Mouse (Mus musculus): ENCODE data around the gene Commd1. TPM values are rescaled to one million over a fixed set of nuclear protein-coding genes. Genes with fewer than 3 reads are reported as not detected.

Commd1 gene
- total and polyA plus RNA-seq, 3 experiments: 102 to 113 TPM; not detected in 1

GRCm38 (mm10) chr11:22972746-22973526 is 9.2 kb downstream of the Commd1 start:
- peak overlapping the region; percentile 71 for H3K9ac ChIP-seq (ENCODE audit: control insufficient read depth, low read depth, low read length, poor library complexity, severe bottlenecking)
- H3K27me3 ChIP-seq (ENCODE audit: control insufficient read depth in 1 of 2, insufficient read depth in 2 of 2, low read length in 2 of 2): no peaks in the 10 kb centered on the region
- peaks cover 0 to 25% of the 10 kb centered on the region in 2 experiments; a peak in 3 of 4 replicates for H3K36me3 ChIP-seq (ENCODE audit: control insufficient read depth in 1 of 2, insufficient read depth in 2 of 2, low read length in 2 of 2)
- H3K79me2 ChIP-seq (ENCODE audit: control insufficient read depth, insufficient read depth, low read length, poor library complexity): peaks cover 50% of the 10 kb centered on the region
- H3K9me3 ChIP-seq (replicated peaks; ENCODE audit: insufficient read depth, low read length): no peaks in the 10 kb centered on the region
- peaks cover 0 to 13% of the 10 kb centered on the region in 2 experiments; a peak in 2 of 4 replicates for H3K4me1 ChIP-seq (ENCODE audit: control insufficient read depth in 1 of 2, insufficient read depth in 2 of 2, low read length in 2 of 2)
- peak overlapping the region; percentile 94 for H3K27ac ChIP-seq (ENCODE audit: control insufficient read depth, low read depth, low read length)
- H3K4me3 ChIP-seq (ENCODE audit: control insufficient read depth in 1 of 2, insufficient read depth in 1 of 2, low read depth in 2 of 2, low read length in 2 of 2): peak overlapping the region; percentile 74 to 77
- DNase-seq (ENCODE audit: low read depth, low spot score): peak; percentile 95
- peak; percentile 67 for TF ChIP-seq MXI1 (IDR thresholded peaks at IDR 0.05; ENCODE audit: low read depth, low read length)
- TF ChIP-seq MAZ (IDR thresholded peaks at IDR 0.05; ENCODE audit: low read depth, low read length): peak; percentile 78
- no peak for TF ChIP-seq BHLHE40 (IDR thresholded peaks at IDR 0.05; ENCODE audit: borderline replicate concordance, low read depth, low read length)
- no peak for TF ChIP-seq CTCF (IDR thresholded peaks at IDR 0.05 in 2 of 3, conservative IDR thresholded peaks at IDR 0.05 in 1 of 3; ENCODE audit: control insufficient read depth in 1 of 3, insufficient read depth in 1 of 3, low read depth in 2 of 3, low read length in 3 of 3, poor library complexity in 1 of 3, severe bottlenecking in 1 of 3)
- TF ChIP-seq TAL1 (IDR thresholded peaks at IDR 0.05; ENCODE audit: low read length): no peak
- peak; percentile 57; the same call in 1 of the 2 replicates for TF ChIP-seq SIN3A (IDR thresholded peaks at IDR 0.05; ENCODE audit: low read length)
- TF ChIP-seq TBP (IDR thresholded peaks at IDR 0.05; ENCODE audit: low read depth, low read length): no peak
- TF ChIP-seq CHD2 (IDR thresholded peaks at IDR 0.05; ENCODE audit: low read length): peak; percentile 97
- TF ChIP-seq EP300 (IDR thresholded peaks at IDR 0.05; ENCODE audit: low read depth in 1 of 2, low read length in 2 of 2): 0 out of 4 replicates have a peak, but pooled peaks of 1 of the 2 experiments have one; percentile 18
- no peak for TF ChIP-seq ZNF384 (IDR thresholded peaks at IDR 0.05; ENCODE audit: low read depth, low read length)
- TF ChIP-seq HCFC1 (IDR thresholded peaks at IDR 0.05; ENCODE audit: low read depth, low read length): peak; percentile 70
- TF ChIP-seq ZKSCAN1 (IDR thresholded peaks at IDR 0.05; ENCODE audit: low read depth, low read length): no peak
- TF ChIP-seq NELFE (IDR thresholded peaks at IDR 0.05; ENCODE audit: low read depth, low read length): no peak; the same call in 1 of the 2 replicates
- TF ChIP-seq USF1 (IDR thresholded peaks at IDR 0.05; ENCODE audit: low read depth, low read length): no peak
- TF ChIP-seq CHD1 (IDR thresholded peaks at IDR 0.05; ENCODE audit: low read depth, low read length): no peak
- TF ChIP-seq RCOR1 (IDR thresholded peaks at IDR 0.05; ENCODE audit: low read depth, low read length): no peak
- TF ChIP-seq MAFK (IDR thresholded peaks at IDR 0.05; ENCODE audit: borderline replicate concordance, low read depth, low read length): no peak
- TF ChIP-seq GATA1 (IDR thresholded peaks at IDR 0.05; ENCODE audit: low read depth, low read length): no peak
- peak; percentile 14 to 59; a peak in 3 of 4 replicates for TF ChIP-seq POLR2A (IDR thresholded peaks at IDR 0.05; ENCODE audit: control insufficient read depth in 1 of 2, insufficient read depth in 1 of 2, low read depth in 1 of 2, low read length in 2 of 2, poor library complexity in 1 of 2)
- TF ChIP-seq UBTF (IDR thresholded peaks at IDR 0.05; ENCODE audit: borderline replicate concordance, insufficient read depth, low read depth, low read length): no peak
- no peak for TF ChIP-seq ZC3H11A (IDR thresholded peaks at IDR 0.05; ENCODE audit: low read depth, low read length)
- peak; percentile 2; the same call in 1 of the 2 replicates for TF ChIP-seq TCF12 (IDR thresholded peaks at IDR 0.05; ENCODE audit: low read depth, low read length)
- peak; percentile 83 for TF ChIP-seq NRF1 (IDR thresholded peaks at IDR 0.05; ENCODE audit: insufficient read depth, low read depth, low read length, poor library complexity, severe bottlenecking)
- TF ChIP-seq MAX (IDR thresholded peaks at IDR 0.05; ENCODE audit: low read length): no peak
- no peak for TF ChIP-seq JUND (IDR thresholded peaks at IDR 0.05; ENCODE audit: low read depth, low read length)
- no peak for TF ChIP-seq E2F4 (IDR thresholded peaks at IDR 0.05; ENCODE audit: borderline replicate concordance, low read depth, low read length)
- TF ChIP-seq ZMIZ1 (IDR thresholded peaks at IDR 0.05; ENCODE audit: low read depth, low read length): no peak
- peak; percentile 81 for TF ChIP-seq POLR2AphosphoS2 (IDR thresholded peaks at IDR 0.05; ENCODE audit: low read length)
- no peak; the same call in 1 of the 2 replicates for TF ChIP-seq KAT2A (conservative IDR thresholded peaks at IDR 0.05; ENCODE audit: low read depth, low read length)
- TF ChIP-seq SMC3 (IDR thresholded peaks at IDR 0.05; ENCODE audit: low read depth, low read length): no peak
- TF ChIP-seq ELF1 (IDR thresholded peaks at IDR 0.05; ENCODE audit: low read depth, low read length): no peak
- no peak for TF ChIP-seq MEF2A (IDR thresholded peaks at IDR 0.05; ENCODE audit: extremely low read depth, insufficient replicate concordance, low read depth, low read length, poor library complexity, severe bottlenecking)
- no peak for TF ChIP-seq GABPA (IDR thresholded peaks at IDR 0.05; ENCODE audit: low read depth, low read length)
- TF ChIP-seq MYB (IDR thresholded peaks at IDR 0.05; ENCODE audit: low read depth, low read length): 0 out of 2 replicates have a peak, but pooled peaks have one; percentile 8
- 0 out of 2 replicates have a peak, but pooled peaks have one; percentile 22 for TF ChIP-seq MYC (IDR thresholded peaks at IDR 0.05; ENCODE audit: low read depth, low read length)
- TF ChIP-seq USF2 (IDR thresholded peaks at IDR 0.05; ENCODE audit: borderline replicate concordance in 1 of 2, insufficient read depth in 1 of 2, low read depth in 1 of 2, low read length in 2 of 2): no peak
